Mouse (Mus musculus) naive thymus-derived CD4-positive, alpha-beta T cell, adult 2 months (primary cell): ENCODE measurements at regions not wholly inside any gene's neighbourhood (a gene's known extent, or its start where the extent isn't known, plus 50 kb on each side); places are given as distances from the start of the nearest gene placed in this dataset.

Source experiments
- DNase-seq: peaks from one replicate; pipeline ENCODE4 v3.0.0-alpha.2; 2011; ENCODE audit warnings: low read depth

DNA sequence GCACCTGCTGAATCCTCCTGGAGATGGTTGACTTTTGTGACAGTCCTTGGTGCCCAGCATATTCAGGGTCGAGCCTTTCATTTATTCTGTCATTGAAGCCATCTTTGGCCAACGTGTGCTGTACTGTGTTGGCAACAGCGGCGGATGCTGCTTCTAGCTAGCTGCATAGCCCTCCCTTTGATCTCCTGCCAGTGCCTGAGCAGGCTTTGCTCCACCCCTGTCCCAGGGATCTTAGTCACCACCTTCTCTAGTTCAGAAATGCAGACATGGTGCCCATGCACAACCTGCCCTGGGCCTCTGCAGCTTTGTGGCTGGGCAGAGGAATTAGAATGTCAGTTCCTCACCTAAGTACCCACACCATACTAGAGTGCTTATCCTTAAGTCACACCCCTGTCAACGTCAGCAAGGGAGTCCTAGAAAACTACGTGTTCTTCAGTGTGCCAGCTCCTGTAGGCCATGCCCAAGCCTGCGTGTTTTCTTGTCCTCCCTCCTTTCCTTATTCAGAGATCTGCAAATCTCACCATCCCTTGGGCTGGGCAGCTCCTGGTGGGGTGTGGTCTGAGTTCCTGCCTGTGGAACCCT is 151.9 kb downstream of the Zfp706 start:
- DNase-seq, result peak; percentile 74

DNA sequence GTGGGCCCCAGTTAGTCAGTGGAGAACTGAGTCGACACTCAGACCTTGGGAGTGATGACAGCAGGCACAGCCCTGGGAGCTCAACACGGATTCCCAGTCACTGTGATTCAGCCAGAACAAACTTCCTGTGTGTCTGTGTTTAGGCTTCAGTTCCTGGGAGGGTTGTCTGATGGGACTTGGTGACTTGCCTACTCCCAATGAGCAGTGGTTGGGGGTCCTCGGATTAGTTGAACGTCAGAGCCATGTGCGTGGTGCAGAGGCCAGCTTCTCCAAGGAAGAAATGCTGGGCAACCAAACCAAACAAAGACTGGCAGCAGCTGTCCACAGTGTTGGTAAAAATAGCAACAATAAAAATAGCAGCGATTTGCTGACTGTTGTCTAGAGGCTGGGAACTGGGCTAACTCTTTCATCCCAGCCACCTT is 152.7 kb downstream of the Zfp706 start:
- no peak for DNase-seq

DNA sequence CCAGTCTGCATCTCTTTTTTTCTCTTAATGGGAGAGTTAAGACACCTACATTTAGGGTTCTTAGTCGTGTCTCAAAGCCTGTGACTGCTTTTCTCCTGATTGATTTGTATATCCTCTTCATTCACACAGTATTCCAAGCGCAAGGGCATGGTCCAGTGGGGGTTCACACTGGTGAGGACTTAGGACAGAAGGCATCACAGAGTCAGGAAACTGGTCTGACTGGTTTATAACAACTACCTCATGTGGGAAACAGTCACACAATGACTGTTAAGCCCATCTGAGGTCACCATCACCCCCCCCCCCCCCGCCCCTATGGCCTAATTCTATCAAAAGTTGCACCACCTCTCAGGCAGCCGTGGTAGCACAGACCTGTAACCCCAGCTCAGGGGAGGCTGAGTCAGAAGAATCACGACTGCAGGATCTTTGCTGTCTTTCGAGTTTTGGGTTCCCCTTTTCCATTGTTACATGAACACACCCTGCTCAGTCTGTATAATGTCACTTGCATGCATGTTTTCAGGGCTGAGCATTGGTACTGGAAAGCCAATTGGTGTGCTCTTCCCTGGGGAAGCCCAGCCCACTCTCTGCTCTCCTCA is 155.2 kb downstream of the Zfp706 start:
- no peak for DNase-seq

DNA sequence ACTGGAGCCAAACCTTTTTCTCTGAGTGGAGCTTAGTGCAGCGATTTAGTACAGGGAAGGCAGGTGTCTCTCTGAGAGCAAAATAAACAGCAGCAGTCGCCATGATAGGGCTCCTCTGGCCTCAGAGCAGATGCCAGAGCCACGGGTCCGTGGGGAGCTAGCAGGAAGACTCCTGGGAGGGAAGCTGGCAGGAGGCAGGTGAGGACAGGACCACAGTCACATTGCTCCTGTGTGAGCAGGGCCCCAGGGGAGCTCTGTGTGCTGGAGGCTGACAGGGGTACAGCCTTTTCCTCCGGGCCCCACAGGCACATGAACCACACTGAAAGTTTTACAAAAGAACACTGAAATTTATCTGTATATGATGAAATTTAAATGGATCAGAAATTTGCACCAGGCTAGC is 159.3 kb downstream of the Zfp706 start:
- no peak for DNase-seq

DNA sequence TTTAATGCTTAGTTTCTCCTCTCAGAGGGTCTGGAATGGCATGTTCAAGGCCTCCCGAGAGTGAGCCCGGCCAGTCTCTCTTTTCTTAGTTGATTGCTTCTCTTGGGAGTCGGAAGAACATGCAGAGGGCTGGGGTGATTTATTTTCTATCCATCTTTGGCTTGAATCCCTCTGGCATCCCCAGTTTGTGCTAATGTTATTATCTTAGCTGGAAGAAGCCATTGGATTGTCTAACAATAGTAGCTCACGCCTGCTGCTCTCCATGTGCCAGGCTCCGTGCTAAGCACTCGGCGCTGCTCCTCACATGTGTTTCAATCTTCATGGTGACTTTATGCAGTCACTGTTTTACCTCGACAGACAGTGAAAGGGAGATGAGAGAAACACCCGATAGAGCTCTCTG is 160.8 kb downstream of the Zfp706 start:
- DNase-seq, result no peak
